Mouse (Mus musculus): ENCODE measurements around the gene Mageb1. TPM values are rescaled to one million over a fixed set of nuclear protein-coding genes. Genes with fewer than 3 reads are reported as not detected.
"Not testable (repeated sequence)": the region's sequence is repeated elsewhere in the genome, so short reads cannot be mapped to it uniquely, and the experiment has no call there.

The Mageb1 gene
- not detected in 2 replicates for polyA plus RNA-seq (2012; rRNA removed)

GRCm38 (mm10) chrX:92016233-92016632 lies at the start of gene Mageb1:
Mageb1 (minus strand) TSS chrX:92016333.
- not testable (repeated sequence) for DNase-seq (ENCODE audit: low read depth)

Other genes starting within 250 kb of the Mageb1 start
- gene Mageb5, start 233.3 kb downstream of the Mageb1 start, polyA plus RNA-seq (2012; rRNA removed), result not detected in 2 replicates

Measured in brain, embryonic 14.5 days (tissue).